Mouse (Mus musculus) cerebellum, adult (tissue): ENCODE results near the gene Knop1.

Source experiments
- ATAC-seq: cut with Nextera tagmentation; 2 replicates; pipeline ENCODE4 v1.9.2; 2017; ENCODE audit warnings: mild to moderate bottlenecking, moderate library complexity, mixed read lengths; ENCODE audit not compliant: insufficient number of reproducible peaks, low FRiP score, low TSS enrichment

Knop1 gene

GRCm38 (mm10) chr7:118849543-118850250 is 6.4 kb downstream of the Knop1 start:
- ATAC-seq: no peak

- ATAC-seq: no peak
These were observed 7.3 kb downstream of the Knop1 start for GRCm38 (mm10) chr7:118848796-118849195.

- no peak for ATAC-seq
These were observed 9.7 kb downstream of the Knop1 start for GRCm38 (mm10) chr7:118846329-118846728.

- no peak for ATAC-seq
These were observed 10.9 kb downstream of the Knop1 start for GRCm38 (mm10) chr7:118845141-118845540.

GRCm38 (mm10) chr7:118842938-118843337 is 13.1 kb downstream of the Knop1 start:
- no peak for ATAC-seq

- no peak for ATAC-seq
These were observed 14.3 kb downstream of the Knop1 start for GRCm38 (mm10) chr7:118841796-118842195.

- ATAC-seq: no peak
These were observed 14.9 kb downstream of the Knop1 start for GRCm38 (mm10) chr7:118841030-118841745.

- ATAC-seq: peak; percentile 54; the same call in 1 of the 2 replicates
These were observed 18.2 kb downstream of the Knop1 start for GRCm38 (mm10) chr7:118837901-118838300.

- 0 out of 2 replicates have a peak, but pooled peaks have one; percentile 24 for ATAC-seq
These were observed 28.1 kb downstream of the Knop1 start for GRCm38 (mm10) chr7:118827975-118828416.

- no peak for ATAC-seq
These were observed 31.6 kb downstream of the Knop1 start for GRCm38 (mm10) chr7:118824451-118824850.

GRCm38 (mm10) chr7:118821887-118822556 is 34.0 kb downstream of the Knop1 start:
- no peak for ATAC-seq

GRCm38 (mm10) chr7:118821356-118821755 is 34.7 kb downstream of the Knop1 start:
- no peak for ATAC-seq

GRCm38 (mm10) chr7:118819666-118820065 is 36.4 kb downstream of the Knop1 start:
- ATAC-seq: no peak

GRCm38 (mm10) chr7:118817741-118818140 is 38.3 kb downstream of the Knop1 start:
- no peak for ATAC-seq

GRCm38 (mm10) chr7:118816275-118816674 is 39.8 kb downstream of the Knop1 start:
- no peak for ATAC-seq

- ATAC-seq: no peak
These were observed 42.5 kb downstream of the Knop1 start for GRCm38 (mm10) chr7:118813592-118813991.

GRCm38 (mm10) chr7:118811407-118812106 is 44.5 kb downstream of the Knop1 start:
- no peak for ATAC-seq

- ATAC-seq: no peak
These were observed 48.2 kb downstream of the Knop1 start for GRCm38 (mm10) chr7:118807899-118808298.

GRCm38 (mm10) chr7:118806631-118807411 is 49.2 kb downstream of the Knop1 start:
- no peak for ATAC-seq

- no peak for ATAC-seq
These were observed 52.6 kb downstream of the Knop1 start for GRCm38 (mm10) chr7:118803425-118803824.
